Mouse (Mus musculus): ENCODE results near the gene 4930426L09Rik. TPM values are rescaled to one million over a fixed set of nuclear protein-coding genes. Genes with fewer than 3 reads are reported as not detected.

4930426L09Rik gene
- 0.12 and 0.51 TPM in 2 replicates for polyA plus RNA-seq (2012; rRNA removed)

GRCm38 (mm10) chr2:18998054-18998478 lies at the start of gene 4930426L09Rik, which contains the start of gene Pip4k2a:
Gene 4930426L09Rik, plus strand, starts transcription at chr2:18998343.
Gene Pip4k2a, minus strand, starts transcription at chr2:18998126.

Other genes starting within 250 kb of the 4930426L09Rik start
- 13.4 and 25.5 TPM in 2 replicates for gene Pip4k2a, start 217 bp upstream of the 4930426L09Rik start, polyA plus RNA-seq (2012; rRNA removed)
- 0.17 and 0.46 TPM in 2 replicates for gene Armc3, start 201.0 kb downstream of the 4930426L09Rik start, polyA plus RNA-seq (2012; rRNA removed)

All from central nervous system, embryonic 11.5 days (tissue).